Mouse (Mus musculus) CH12.LX (cell line): ENCODE data around the gene Cntn2. TPM values are rescaled to one million over a fixed set of nuclear protein-coding genes. Genes with fewer than 3 reads are reported as not detected.

Experiments used
- DNase-seq: peaks from one replicate; pipeline ENCODE4 v3.0.0-alpha.2; 2013; ENCODE audit errors: extremely low read depth
- H3K27ac ChIP-seq: 2 replicates; pipeline ENCODE4 v1.5.1; 2012; ENCODE audit warnings: low read depth, mild to moderate bottlenecking, control low read depth, moderate library complexity; ENCODE audit not compliant: insufficient read depth
- H3K27me3 ChIP-seq: replicated peaks from 2 replicates; pipeline ENCODE3; 2012; ENCODE audit warnings: inconsistent platforms
- H3K36me3 ChIP-seq, 2 experiments: replicated peaks in 1 of 2; 2 replicates each; pipeline versions ENCODE3 to v1.6.1; 2012; ENCODE audit warnings: inconsistent platforms in 1 of 2, low read length in 1 of 2, mild to moderate bottlenecking in 1 of 2, mixed read lengths in 1 of 2, moderate library complexity in 1 of 2; ENCODE audit not compliant: control insufficient read depth in 1 of 2, insufficient read depth in 1 of 2
- H3K4me1 ChIP-seq, 2 experiments: 2 replicates each; pipeline ENCODE4 v1.6.1; 2012; ENCODE audit warnings: inconsistent platforms in 1 of 2, moderate library complexity in 1 of 2; ENCODE audit not compliant: insufficient read depth in 2 of 2, control insufficient read depth in 1 of 2
- H3K4me2 ChIP-seq: 2 replicates; pipeline ENCODE4 v1.6.1; 2012; ENCODE audit warnings: low read depth, mild to moderate bottlenecking, control low read depth; ENCODE audit not compliant: poor library complexity, insufficient read depth, severe bottlenecking
- H3K4me3 ChIP-seq, 3 experiments: fragments of 150-350 bp in 1 of 3; sonication (generic) in 1 of 3; replicated peaks in 1 of 3; 2 replicates each; pipeline versions ENCODE3 to v1.5.1; 2011 to 2012; ENCODE audit warnings: low read depth in 2 of 3, low read length in 2 of 3, mild to moderate bottlenecking in 2 of 3, moderate library complexity in 2 of 3, control low read depth in 1 of 3, improper control_type of control experiment in 1 of 3, inconsistent platforms in 1 of 3, mixed read lengths in 1 of 3; ENCODE audit not compliant: poor library complexity in 1 of 3
- H3K79me2 ChIP-seq: replicated peaks from 2 replicates; pipeline ENCODE4 v1.6.1; 2012; ENCODE audit warnings: mild to moderate bottlenecking, moderate library complexity; ENCODE audit not compliant: control insufficient read depth, poor library complexity, insufficient read depth, severe bottlenecking; ENCODE audit errors: extremely low read depth
- H3K9ac ChIP-seq: 2 replicates; pipeline ENCODE4 v1.6.1; 2012; ENCODE audit warnings: low read depth, mild to moderate bottlenecking, control low read depth, moderate library complexity; ENCODE audit not compliant: insufficient read depth
- H3K9me3 ChIP-seq: replicated peaks from 2 replicates; pipeline ENCODE3; 2012; ENCODE audit warnings: low read length, inconsistent platforms, mixed read lengths
- BHLHE40 ChIP-seq: IDR thresholded peaks from 2 replicates; pipeline ENCODE4 v1.6.1; 2011; ENCODE audit warnings: mild to moderate bottlenecking, low read depth, low read length, improper control_type of control experiment
- CHD1 ChIP-seq: IDR thresholded peaks from 2 replicates; pipeline ENCODE4 v1.6.1; 2012; ENCODE audit warnings: low read depth, low read length, improper control_type of control experiment, inconsistent platforms
- CHD2 ChIP-seq: IDR thresholded peaks from 2 replicates; pipeline ENCODE4 v1.6.1; 2011; ENCODE audit warnings: low read length, improper control_type of control experiment
- CTCF ChIP-seq, 2 experiments: IDR thresholded peaks in 1 of 2; conservative IDR thresholded peaks in 1 of 2; 2 replicates each; pipeline ENCODE4 v1.5.1; 2011 to 2012; ENCODE audit warnings: low read depth in 2 of 2, low read length in 2 of 2, improper control_type of control experiment in 1 of 2, inconsistent platforms in 1 of 2, mild to moderate bottlenecking in 1 of 2, moderate library complexity in 1 of 2
- E2F4 ChIP-seq: IDR thresholded peaks from 2 replicates; pipeline ENCODE4 v1.6.1; 2011; ENCODE audit warnings: low read depth, low read length, improper control_type of control experiment; ENCODE audit not compliant: insufficient replicate concordance
- EP300 ChIP-seq: IDR thresholded peaks from 2 replicates; pipeline ENCODE4 v1.6.1; 2011; ENCODE audit warnings: low read length, improper control_type of control experiment
- ETS1 ChIP-seq: conservative IDR thresholded peaks from 2 replicates; pipeline ENCODE4 v1.6.1; 2012; ENCODE audit warnings: low read depth, mild to moderate bottlenecking, inconsistent platforms, low read length, improper control_type of control experiment, moderate library complexity
- GABPA ChIP-seq: IDR thresholded peaks from 2 replicates; pipeline ENCODE4 v1.6.1; 2012; ENCODE audit warnings: low read depth, low read length, improper control_type of control experiment, inconsistent platforms; ENCODE audit not compliant: insufficient replicate concordance
- JUND ChIP-seq: conservative IDR thresholded peaks from 2 replicates; pipeline ENCODE4 v1.6.1; 2011; ENCODE audit warnings: low read depth, low read length, improper control_type of control experiment
- MYC ChIP-seq: IDR thresholded peaks from 2 replicates; pipeline ENCODE4 v1.6.1; 2011; ENCODE audit warnings: low read depth, mild to moderate bottlenecking, improper control_type of control experiment, low read length
- NELFE ChIP-seq: IDR thresholded peaks from 2 replicates; pipeline ENCODE4 v1.6.1; 2011; ENCODE audit warnings: low read depth, low read length, improper control_type of control experiment
- PAX5 ChIP-seq: IDR thresholded peaks from 2 replicates; pipeline ENCODE4 v1.6.1; 2012; ENCODE audit warnings: low read length, inconsistent platforms, mixed read lengths
- SMC3 ChIP-seq: IDR thresholded peaks from 2 replicates; pipeline ENCODE4 v1.6.1; 2011; ENCODE audit warnings: low read depth, low read length, improper control_type of control experiment
- TBP ChIP-seq: conservative IDR thresholded peaks from 2 replicates; pipeline ENCODE4 v1.6.1; 2011; ENCODE audit warnings: low read depth, low read length, improper control_type of control experiment
- TCF12 ChIP-seq: IDR thresholded peaks from 2 replicates; pipeline ENCODE4 v1.6.1; 2014; ENCODE audit warnings: low read depth, mild to moderate bottlenecking, inconsistent platforms, low read length, improper control_type of control experiment
- USF2 ChIP-seq: conservative IDR thresholded peaks from 2 replicates; pipeline ENCODE4 v1.6.1; 2011; ENCODE audit warnings: low read depth, low read length, improper control_type of control experiment
- ZC3H11A ChIP-seq: IDR thresholded peaks from 2 replicates; pipeline ENCODE4 v1.6.1; 2012; ENCODE audit warnings: low read depth, mild to moderate bottlenecking, inconsistent platforms, low read length, improper control_type of control experiment
- ZMIZ1 ChIP-seq: IDR thresholded peaks from 2 replicates; pipeline ENCODE4 v1.6.1; 2012; ENCODE audit warnings: low read depth, mild to moderate bottlenecking, inconsistent platforms, low read length, improper control_type of control experiment
- dilution Hi-C: fragments of 300-500 bp; cut with MboI; formaldehyde crosslinking; loops from 2 replicates; pipeline ENCODE4 v1.14.3; 2020; ENCODE audit warnings: low sequenced_read_pairs; ENCODE audit not compliant: extremely low pct_unique_long_range_greater_than_20kb, extremely low pct_ligation_motif_present
- in situ Hi-C: fragments of 300-500 bp; cut with MboI; formaldehyde crosslinking; loops from 3 replicates; pipeline ENCODE4 v1.14.3; 2019; ENCODE audit warnings: low sequenced_read_pairs, low pct_ligation_motif_present, low pct_unique_long_range_greater_than_20kb, mixed read lengths
- polyA plus RNA-seq: library from polyadenylated mRNA; unstranded; fragments of >175 nt; gene quantifications from 2 replicates; pipeline ENCODE4 v1.2.1, GENCODE M21; 2012; ENCODE audit warnings: low read depth; ENCODE audit not compliant: insufficient read length
- total RNA-seq, 2 experiments: library from RNA; depleted of rRNA; stranded (reverse); fragments of 300-350 nt in 1 of 2; fragments of >200 nt in 1 of 2; gene quantifications; 2 replicates each; pipeline ENCODE4 v1.2.3; 2012 to 2014

The Cntn2 gene
- total and polyA plus RNA-seq, 3 experiments, result 0.04 to 0.05 (median 0.04) TPM

- peaks cover 65% of the 10 kb centered on the region for H3K27me3 ChIP-seq
- H3K9me3 ChIP-seq, result no peaks in the 10 kb centered on the region
- in situ Hi-C loops, result no loop called here
- H3K9ac ChIP-seq, result no peak overlapping the region
- no peak overlapping the region for H3K4me3 ChIP-seq
- TF ChIP-seq JUND, result no peak
- no peak for TF ChIP-seq E2F4
- TF ChIP-seq PAX5, result no peak
- no peak for TF ChIP-seq SMC3
- no peak for TF ChIP-seq GABPA
- TF ChIP-seq TCF12, result no peak
- TF ChIP-seq BHLHE40, result no peak
- no peak for TF ChIP-seq NELFE
- TF ChIP-seq CHD1, result no peak
- TF ChIP-seq ZC3H11A, result no peak
- TF ChIP-seq ZMIZ1, result no peak
- no peak for TF ChIP-seq MYC
- no peak overlapping the region for H3K27ac ChIP-seq
- H3K4me1 ChIP-seq, result no peaks in the 10 kb centered on the region
- dilution Hi-C loops, result no loop called here
- H3K36me3 ChIP-seq, result no peaks in the 10 kb centered on the region
- no peak for DNase-seq
- no peak overlapping the region for H3K4me2 ChIP-seq
- no peaks in the 10 kb centered on the region for H3K79me2 ChIP-seq
Measured at GRCm38 (mm10) chr1:132567336-132568125, 24.5 kb upstream of the Cntn2 start.

GRCm38 (mm10) chr1:132565766-132566165 lies 22.7 kb upstream of the Cntn2 start:
- Histone ChIP-seq H3K4me3 (no peak overlapping the region), H3K9me3 (no peaks in the 10 kb centered on the region), H3K79me2 (no peaks in the 10 kb centered on the region), H3K4me1 (no peaks in the 10 kb centered on the region), H3K36me3 (no peaks in the 10 kb centered on the region), H3K4me2 (no peak overlapping the region), H3K27ac (no peak overlapping the region), H3K9ac (no peak overlapping the region), H3K27me3 (peaks cover 56% of the 10 kb centered on the region)
- TF ChIP-seq CHD2 (no peak), E2F4 (no peak), CTCF (conservative IDR thresholded peaks at IDR 0.05 in 1 of 2, IDR thresholded peaks at IDR 0.05 in 1 of 2; ENCODE audit: low read depth in 2 of 2, low read length in 2 of 2) (no peak), ETS1 (no peak), SMC3 (no peak), USF2 (no peak), TBP (no peak), EP300 (no peak)
- dilution Hi-C loops, result no loop called here
- no peak for DNase-seq
- in situ Hi-C loops, result no loop called here
